Mouse (Mus musculus): ENCODE data around the gene Pklr.

Gene Pklr

DNA sequence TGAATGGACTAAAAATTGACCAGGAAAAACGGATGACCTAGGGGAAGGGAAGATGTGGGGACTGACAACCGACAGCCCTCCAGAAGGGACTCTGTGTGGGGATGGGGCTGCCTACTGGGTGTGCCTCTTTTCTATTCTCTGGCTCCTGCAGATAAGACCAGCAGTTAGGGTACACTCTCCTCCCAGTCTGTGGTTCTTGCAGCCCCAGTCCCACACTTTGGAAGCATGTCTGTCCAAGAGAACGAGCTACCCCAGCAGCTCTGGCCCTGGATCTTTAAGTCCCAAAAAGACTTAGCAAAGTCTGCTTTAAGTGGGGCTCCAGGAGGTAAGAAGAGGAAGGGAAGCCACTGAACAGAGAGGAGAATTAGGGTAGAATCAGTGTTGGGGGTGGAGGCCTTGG is at the start of gene Pklr:
TSS of gene Pklr (plus strand) at position 185 of the 400 bp plus-strand sequence.
- no peak for DNase-seq (ENCODE audit: extremely low spot score, low read depth, low spot score)

DNA sequence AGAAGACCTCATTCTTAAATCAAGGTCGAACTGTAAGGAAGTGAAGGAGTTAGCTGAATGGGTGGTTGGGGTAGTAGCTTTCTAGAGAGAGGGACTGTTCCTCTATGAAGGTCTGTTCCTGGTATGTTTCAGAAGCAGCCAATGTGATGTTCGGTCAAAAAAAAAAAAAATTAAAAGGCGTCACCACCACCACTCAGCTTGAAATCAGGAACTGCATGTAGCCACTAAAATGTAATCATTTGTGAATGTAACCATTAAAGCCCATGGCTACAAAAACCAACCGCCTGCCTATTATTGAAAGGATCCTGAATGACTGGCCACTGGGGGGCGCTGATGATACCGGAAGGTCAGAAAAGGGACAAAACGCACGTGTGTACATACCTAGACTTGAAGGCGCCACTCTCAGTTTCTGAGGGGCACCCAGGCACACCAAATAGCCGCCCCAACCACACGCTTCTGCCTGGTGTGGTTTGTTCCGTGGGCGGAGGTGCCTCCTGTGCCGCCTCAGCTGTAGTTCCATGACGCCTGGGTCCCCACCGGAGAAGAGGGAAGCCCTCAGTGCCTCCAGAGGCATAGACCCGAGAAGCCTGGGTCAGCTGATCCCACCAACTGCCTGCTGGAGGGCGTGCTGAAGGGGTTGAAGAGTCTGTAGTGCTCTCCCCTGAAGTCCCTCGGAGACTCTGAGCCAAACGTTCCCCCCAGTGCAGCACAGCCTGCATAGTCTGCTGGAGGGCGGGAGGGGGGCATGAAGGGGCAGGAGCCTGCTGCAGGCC is 48.4 kb upstream of the Pklr start:
- no peak for DNase-seq (ENCODE audit: extremely low spot score, low read depth, low spot score)

DNA sequence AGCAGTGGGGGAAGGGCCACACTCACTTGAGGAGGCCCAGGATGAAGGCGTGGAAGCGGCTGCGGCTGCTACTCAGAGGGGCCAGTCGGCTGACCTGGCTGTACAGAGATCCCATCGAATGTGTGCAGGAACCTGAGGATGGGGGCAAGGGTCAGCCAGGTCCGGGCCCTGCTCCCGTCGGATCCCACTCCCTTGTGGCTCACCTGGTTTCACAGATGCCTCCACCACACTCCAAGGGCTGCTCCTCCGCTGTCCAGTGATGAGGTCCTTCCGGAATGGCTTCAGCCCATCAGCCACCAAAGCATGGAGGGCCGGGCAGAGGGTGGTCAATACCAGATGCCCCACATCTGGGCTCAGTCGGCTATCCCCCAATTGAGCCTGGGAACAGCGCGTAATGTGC is 47.0 kb upstream of the Pklr start:
- DNase-seq (ENCODE audit: extremely low spot score, low read depth, low spot score), result no peak

DNA sequence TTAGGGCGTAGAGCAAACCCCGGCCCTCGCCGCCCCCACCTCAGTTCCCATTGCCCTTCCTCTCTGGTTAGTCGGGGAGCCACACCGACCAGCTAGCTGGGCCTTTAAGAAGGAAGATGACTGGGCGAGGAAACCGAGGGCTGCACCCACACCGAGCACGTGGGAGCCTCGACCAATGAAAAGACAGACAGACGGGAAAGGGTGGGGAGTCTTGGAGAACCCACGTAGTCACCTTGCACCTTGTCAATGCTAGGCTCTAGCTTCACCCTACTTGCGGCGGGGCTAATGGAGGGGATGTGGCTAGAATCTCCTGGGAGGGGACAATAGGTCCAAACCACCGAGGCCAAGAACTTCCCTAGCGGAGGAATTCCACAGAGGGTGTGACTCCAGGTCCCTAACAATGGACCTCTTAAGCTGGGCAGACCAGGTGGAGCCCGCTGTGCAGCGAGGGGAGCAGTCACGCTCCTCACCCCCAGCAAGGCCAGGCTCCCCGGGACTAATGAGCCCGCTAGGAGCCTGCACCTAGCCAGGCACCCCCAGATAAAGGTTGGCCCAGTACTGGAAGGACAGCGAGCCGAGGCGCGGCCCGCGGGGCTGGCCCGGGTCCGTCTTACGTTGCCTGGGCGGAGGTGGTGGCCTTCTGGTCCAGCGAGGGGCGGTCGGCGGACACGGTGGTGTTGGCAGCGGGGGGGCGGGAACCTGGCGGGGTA is 45.9 kb upstream of the Pklr start:
- no peak for DNase-seq (ENCODE audit: extremely low spot score, low read depth, low spot score)

DNA sequence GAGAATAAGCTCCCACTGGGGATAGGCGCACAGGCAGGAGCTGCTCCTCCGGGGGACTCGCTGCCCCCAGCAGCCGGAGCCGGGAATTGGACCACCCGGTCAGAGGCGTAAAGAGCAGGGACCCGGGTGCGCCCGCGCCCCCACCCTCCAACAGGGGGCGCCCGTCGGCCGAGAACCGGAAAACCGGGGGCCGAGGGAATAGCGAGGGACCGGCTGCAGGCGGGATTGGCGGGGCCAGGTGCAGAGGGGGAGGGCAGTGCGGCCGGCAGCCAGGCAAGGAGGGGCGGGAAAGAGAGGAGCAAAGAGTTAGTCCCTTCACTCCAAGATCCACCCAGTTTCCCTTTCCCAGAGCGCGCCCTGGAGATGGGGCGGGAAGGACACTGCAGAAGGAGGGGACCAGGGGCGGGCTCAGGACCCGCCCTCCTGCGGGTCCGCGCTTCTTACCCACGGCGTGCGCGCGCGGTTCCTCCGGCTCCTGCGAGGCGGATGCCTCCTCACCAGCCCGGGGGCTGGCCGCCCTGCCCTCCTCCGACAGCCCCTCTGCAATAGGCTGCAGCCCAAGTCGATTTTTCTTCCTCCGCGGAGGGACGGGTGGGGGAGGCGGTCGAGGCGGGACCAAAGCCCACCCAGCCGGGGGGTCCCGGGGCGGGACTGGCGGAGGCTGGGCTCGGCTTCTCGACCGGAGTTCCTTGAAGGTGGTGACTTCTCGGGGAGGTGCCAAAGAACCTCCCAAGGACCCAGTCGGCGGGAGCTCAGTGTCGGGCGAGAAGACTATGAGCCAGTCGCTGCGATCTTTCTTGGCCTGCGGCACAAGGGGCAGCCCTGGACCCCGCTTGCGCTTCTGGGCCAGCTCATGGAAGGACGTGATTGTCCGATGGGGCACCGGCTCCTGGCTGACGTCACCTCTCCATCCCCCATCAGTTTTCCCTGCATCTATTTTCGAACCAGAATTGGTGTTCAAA is 45.0 kb upstream of the Pklr start:
- DNase-seq (ENCODE audit: extremely low spot score, low read depth, low spot score), result no peak

DNA sequence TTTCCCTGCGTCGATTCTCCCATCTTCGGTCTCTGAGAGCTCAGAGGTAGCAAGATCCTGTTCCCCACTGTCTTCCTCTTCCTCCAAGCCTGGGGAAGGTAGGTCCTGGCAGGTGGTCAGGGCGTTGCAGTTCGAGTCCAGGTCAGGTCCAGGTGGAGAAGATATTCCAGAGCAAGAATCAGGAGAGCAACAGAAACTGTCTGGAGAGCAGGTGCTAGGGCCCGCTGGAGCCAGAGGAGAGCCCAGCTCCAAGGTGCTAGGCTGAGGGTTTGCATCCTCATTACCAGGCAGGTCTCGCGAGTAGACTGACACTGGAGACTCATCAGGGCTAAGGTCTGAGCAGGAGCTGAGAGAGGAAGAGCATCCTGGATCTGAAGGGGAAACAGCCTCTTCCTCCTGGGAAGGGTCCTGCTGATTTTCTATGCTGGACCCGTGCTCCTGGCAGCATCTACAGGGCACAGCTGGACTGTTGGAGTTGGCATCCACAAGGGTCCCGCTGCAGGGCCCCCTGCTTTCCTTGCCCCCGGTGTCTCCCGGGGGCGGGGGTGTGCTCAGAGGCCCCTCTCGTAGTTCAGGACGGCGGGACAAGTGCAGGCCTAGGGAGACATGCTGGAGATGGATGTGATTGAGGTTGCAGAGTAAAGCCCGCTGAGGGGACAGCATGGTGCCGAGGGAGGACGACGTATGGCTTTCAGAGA is 44.0 kb upstream of the Pklr start:
- no peak for DNase-seq (ENCODE audit: extremely low spot score, low read depth, low spot score)

DNA sequence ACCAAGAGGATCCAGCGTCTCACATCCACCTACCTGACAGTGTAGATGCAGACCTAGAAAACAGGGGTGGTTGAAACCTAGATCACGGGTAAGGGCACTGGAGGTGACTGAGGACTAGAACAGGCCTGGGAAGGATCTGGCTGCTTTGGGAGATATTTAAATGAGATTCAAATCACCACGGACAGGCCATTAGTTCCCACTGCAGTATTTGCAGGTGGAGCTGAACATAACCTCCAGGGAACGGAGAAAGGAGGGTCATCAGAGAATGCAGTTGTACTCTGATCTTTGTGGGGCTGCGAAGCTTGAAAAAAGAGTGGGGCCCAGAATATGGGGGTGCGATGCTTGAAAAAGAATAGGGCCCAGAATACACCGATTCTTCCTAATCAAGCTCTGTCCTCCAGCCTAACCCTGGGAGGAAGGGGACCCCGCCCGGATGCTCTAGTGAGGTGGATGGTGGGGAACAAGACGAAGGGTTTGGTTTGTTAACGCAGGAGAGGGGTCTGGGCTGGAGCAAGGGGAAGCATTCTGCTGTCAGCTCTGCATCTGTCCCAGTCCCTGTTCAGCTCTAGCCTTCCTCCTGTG is 43.3 kb upstream of the Pklr start:
- DNase-seq (ENCODE audit: extremely low spot score, low read depth, low spot score), result no peak

DNA sequence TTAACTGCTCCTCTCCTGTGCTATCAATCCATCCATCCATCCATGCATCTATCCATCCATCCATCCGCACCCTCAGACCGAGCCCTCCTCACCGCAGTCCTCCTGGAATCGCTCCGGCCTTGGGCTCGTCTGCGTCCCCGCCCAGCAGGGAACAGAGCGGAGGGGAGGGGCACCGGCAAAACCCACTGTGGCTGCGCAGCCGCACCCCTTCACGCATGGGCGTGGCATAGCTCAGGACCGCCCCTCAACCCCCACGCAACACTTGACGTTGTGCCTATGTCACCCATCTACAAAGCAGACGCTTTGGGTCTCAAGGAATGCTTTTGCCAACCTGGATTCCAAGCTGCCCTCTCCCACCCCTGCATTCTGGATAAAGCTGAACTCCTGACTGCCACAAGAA is 42.8 kb upstream of the Pklr start, which contains the start of gene Rusc1:
TSS of gene Rusc1 (minus strand) at position 137 of the 400 bp plus-strand sequence.
- DNase-seq (ENCODE audit: extremely low spot score, low read depth, low spot score), result no peak

DNA sequence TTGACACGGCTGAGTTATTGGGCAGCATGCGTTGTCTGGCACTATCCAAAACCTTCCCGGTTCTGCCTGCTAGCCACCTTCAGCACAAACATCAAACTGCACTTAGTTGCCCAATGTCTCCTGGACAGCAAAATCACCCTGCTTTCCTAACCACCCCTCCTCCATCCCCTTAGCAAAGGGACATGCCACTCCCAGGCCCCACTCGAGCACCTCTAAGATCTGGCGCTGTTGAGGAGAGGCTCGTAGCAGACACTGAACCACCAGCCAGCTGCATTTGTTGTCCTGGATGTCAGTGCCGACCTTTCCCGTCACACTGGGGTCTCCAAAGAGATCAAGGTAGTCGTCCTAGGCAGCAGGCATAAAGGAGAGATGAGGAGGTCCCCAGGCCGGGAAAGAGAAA is 41.9 kb upstream of the Pklr start:
- no peak for DNase-seq (ENCODE audit: extremely low spot score, low read depth, low spot score)

DNA sequence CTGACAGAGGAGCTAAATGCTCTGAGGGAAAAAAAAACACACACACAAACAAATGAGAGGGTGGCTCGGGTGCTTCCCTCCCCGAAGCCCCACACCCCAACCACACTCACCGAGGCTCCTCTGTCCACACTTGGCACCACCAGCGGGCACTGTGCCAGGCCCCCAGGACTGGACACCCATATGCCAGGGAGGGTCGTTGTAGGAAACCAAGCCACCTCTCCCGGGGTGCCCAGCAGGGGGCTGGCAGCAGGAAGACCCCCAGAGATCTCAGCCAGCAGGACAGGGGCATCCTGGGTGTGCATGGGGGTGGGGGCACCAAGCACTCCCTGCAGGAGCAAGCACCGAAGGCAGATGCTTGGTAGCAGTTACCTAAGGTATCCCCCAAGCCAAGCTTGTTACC is 35.1 kb upstream of the Pklr start, which contains the start of gene Gm43738:
TSS of gene Gm43738 (minus strand) at position 289 of the 400 bp plus-strand sequence.
- no peak for DNase-seq (ENCODE audit: extremely low spot score, low read depth, low spot score)

DNA sequence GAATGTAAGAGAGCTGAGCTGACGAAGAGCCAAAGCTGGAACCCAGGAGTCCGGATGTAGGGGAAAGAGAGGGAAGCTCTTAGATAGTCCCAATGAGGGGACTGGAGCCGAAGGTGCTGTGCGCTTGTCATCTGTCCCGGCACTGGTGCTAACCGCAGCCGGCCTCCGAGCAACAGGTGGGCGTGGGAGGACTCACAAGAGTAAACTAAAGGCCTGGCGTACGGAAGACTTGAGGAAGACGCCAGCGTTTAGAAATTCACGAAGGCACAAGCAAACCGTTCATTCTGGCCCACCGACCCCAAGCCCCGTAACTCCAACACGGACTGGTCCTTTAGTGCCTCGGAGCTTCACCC is 34.5 kb upstream of the Pklr start:
- DNase-seq (ENCODE audit: extremely low spot score, low read depth, low spot score), result no peak

DNA sequence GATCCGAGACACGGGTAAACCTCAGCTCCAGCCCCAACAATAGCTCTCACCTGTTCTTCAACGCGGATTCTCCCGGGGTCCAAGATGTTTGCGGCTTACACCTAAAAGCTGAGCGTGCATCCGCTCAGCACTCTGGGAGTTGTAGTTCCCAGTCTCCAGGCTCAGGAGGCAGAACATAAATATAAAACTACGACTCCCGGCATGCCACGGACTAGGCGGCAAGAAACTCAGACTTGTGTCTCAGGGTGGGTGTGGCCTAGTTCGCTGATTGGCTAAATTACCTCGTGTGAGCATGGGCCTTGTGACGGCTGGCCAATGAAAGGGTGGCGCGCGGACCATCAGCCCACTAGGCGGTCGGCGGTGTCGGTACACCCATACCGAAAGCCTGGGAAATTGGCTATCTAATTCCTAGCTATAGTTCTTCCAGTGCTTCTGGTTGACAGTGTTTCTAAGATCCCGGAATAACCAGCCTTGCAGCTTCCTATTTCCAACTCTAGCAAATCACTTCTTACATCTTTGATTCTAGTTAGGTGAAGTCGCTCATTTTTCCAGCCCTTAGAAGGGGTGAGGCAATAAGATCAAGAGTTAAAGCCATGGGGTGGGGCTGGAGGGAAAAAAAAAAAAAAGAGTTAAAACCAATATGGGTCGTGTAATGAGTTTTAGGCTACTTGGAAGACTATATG is 34.0 kb upstream of the Pklr start, which contains the start of gene Fdps:
TSS of gene Fdps (minus strand) at position 148 of the 683 bp plus-strand sequence.
- peak; percentile 99 for DNase-seq (ENCODE audit: extremely low spot score, low read depth, low spot score)

DNA sequence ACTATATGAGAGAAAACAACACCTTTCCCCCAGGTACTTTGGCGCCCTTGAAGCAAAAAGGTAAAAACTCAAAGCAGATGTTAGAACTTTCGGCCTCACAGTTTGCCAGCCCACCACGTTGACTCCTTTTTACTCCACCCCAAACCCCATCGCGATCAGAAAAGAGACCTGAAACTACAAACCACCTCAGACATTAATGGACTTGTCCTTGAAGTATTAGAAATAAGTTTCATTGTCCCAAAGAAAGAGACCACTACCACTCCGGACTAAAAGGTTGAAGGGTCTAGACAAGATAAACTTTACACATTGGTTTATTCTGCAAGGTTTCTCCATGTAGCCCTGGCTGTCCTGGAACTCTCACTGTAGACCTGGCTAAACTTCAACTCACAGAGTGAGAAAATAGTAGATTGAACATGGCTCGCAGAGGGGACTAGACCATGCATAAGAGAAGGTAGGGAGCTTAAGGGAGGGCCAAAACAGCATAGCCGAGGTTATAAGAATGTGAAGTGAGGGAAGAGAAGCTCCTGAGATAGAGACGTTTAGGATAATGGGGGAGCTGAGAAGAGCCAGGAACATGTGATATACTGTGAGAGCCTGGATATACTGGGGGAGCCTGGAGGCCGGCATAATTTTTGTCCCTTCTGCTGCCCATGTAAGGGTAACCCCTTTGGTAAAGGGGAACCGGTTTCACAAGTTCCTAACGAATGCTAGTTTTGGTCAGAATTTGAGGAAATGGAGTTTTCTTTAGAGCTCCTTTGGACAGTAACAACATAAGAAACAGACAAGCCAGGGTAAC is 33.2 kb upstream of the Pklr start:
- DNase-seq (ENCODE audit: extremely low spot score, low read depth, low spot score), result no peak

DNA sequence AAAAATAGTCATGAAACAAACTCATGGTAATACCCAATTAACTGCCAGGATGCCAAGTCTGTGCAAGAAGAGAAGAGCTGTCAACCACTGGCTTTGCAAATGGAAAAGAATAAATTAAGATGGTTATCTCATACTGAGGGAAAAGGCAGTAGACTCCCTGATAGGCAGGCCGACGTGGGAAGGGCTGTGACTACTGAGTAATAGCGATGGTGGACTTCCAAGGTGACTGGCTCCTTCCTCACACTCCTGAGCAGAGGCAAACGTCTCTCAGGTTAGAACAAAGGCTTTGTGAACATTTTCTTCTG is 32.7 kb upstream of the Pklr start:
- no peak for DNase-seq (ENCODE audit: extremely low spot score, low read depth, low spot score)

DNA sequence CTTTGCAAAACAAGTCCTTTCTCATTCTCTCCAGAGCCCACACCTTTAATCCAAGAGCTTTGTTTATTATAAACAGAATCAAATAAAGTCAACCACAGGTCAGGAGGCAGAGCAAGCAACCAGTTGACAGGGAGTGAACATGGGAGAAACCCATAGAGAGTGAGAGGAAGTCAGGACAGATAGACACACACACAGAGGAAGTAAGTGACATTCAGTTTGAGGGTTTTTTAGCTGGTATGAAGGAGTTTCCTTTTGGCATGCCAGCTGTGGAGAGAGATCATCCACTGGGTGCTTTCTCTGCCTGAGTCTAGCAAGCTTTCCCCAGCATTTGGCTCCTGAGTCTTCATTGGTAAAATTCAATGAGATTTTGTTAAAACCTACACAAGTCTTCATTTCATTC is 29.1 kb upstream of the Pklr start:
- no peak for DNase-seq (ENCODE audit: extremely low spot score, low read depth, low spot score)

DNA sequence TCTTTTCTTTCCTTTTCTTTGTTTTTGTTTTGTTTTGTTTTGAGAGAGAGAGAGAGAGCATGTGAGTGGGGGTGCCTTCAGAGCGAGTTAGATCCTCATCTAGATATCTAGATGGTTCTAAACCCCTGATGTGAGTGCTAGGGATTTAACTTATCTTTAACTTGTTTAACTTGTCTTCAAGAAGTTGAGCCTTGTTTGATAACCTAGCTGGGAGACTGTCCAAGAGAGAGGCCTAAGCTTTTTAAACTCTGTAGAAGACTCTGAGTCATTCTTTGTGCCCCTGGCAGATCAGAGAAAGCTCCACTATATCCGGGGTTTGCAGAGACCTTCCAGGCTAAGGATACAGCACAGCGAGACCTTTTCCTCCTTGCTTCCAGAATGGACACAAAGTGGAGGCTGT is 28.4 kb upstream of the Pklr start:
- DNase-seq (ENCODE audit: extremely low spot score, low read depth, low spot score), result no peak

DNA sequence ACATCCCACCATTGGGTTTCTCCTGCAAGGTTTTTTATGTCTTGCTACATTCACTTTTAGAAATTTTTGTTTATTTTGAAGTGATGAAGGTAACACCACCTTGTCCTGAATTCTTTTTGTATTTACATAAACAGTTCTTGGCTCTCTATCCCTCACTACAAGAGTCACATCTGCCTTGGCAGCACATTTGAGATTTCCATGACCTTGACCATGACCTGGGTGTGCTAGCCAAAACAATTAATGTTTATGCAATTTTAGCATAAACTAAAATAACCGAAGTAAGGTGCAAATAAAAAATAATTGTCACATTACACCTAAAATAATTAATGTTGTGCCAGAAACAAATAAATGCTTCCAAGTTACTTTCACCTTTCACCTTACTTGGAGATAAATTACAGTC is 27.8 kb upstream of the Pklr start:
- DNase-seq (ENCODE audit: extremely low spot score, low read depth, low spot score), result no peak

DNA sequence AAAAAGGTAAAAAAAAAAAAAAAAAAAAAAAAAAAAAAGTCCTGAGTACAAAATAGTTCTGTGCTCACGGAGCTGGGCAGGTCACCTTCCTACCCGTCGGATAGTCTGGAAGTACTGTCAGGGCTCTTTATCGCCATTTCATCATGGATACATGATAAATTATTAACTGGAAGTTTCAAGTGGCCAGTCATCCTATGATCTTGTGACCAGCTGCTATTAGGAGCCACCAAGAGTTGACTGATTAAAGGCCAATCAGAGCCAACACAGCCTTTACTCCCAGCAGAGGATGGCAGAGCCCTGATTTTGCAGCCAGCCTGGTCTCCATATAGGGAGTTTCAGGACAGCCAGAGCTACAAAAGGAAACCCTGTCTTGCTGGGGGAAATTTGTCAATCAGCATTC is 22.9 kb upstream of the Pklr start:
- no peak for DNase-seq (ENCODE audit: extremely low spot score, low read depth, low spot score)

DNA sequence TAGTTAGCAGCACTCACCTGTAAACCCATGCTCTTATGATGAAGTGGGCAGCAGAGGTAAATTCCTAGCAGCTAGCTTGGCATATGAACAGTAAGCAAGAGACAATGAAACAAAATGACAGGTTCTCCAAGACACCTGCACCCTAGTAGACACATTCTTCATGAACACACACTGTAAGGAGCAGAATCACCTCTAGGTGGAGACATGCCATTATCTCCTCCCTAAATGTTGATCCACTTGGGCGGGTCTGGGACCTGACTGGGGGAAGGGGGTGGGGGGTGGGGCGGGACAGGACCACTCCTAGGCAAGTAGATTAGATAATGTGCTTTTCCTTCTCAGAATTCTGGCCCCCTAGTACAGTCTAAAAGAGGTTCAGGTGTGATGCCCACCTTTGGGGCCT is 20.4 kb upstream of the Pklr start:
- DNase-seq (ENCODE audit: extremely low spot score, low read depth, low spot score), result no peak

Measured in hindlimb bud, embryonic 11.5 days (tissue).